Mouse (Mus musculus): ENCODE data around the gene Gm11437. TPM values are rescaled to one million over a fixed set of nuclear protein-coding genes. Genes with fewer than 3 reads are reported as not detected.

Gene Gm11437
- polyA plus RNA-seq (2015; fragmentation: Nextera tagmentation; extraction: Ambion mirVana) = 0.10 TPM in 1 of 2 replicates, not detected in the other

- 77% methylated on average over 5 of the region's 5 CpGs for WGBS
- ATAC-seq (ENCODE audit: insufficient read depth, low FRiP score) = no peak
Measured at GRCm38 (mm10) chr11:84167046-84167526, at the start of gene Gm11437. TSS of gene Gm11437 (minus strand) at chr11:84167476.

DNA sequence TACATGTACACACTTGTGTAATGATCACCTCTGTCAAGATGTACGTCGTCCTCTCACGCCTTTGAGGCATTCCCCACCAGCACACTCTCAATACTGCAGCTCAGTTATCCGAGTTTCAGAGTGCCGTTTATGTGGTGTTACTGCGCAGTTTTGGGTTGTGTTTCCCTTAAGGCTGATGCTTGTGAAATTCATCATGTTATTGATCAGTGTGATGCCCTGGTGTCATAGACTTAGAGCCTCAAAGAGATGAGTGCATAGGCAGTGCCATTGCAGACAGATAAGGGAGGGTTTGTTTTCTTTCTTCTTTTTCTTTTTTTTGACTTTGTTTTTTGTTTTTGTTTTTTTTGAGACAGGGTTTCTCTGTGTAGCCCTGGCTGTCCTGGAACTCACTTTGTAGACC lies 43.6 kb upstream of the Gm11437 start:
- no peak overlapping the region for H3K4me3 ChIP-seq (replicated peaks; ENCODE audit: low read length)
- H3K9me3 ChIP-seq (replicated peaks; ENCODE audit: control insufficient read depth, low read length) = no peaks in the 10 kb centered on the region
- no peak overlapping the region for H3K9ac ChIP-seq (ENCODE audit: low read length)
- no peak for ATAC-seq (ENCODE audit: insufficient read depth, low FRiP score)
- no peaks in the 10 kb centered on the region for H3K27me3 ChIP-seq (ENCODE audit: control insufficient read depth, insufficient read depth, low read length)
- no peaks in the 10 kb centered on the region for H3K4me1 ChIP-seq (ENCODE audit: control insufficient read depth, insufficient read depth, low read length)
- WGBS = 93% methylated on average over 6 of the region's 6 CpGs
- H3K4me2 ChIP-seq (ENCODE audit: low read depth, low read length) = no peak overlapping the region
- H3K36me3 ChIP-seq (ENCODE audit: control insufficient read depth, insufficient read depth, low read length) = no peaks in the 10 kb centered on the region
- no peak overlapping the region for H3K27ac ChIP-seq (ENCODE audit: low read length)

More at GRCm38 (mm10) chr11:84167046-84167526, at the start of gene Gm11437:
- H3K4me3 ChIP-seq (replicated peaks; ENCODE audit: low read length) = no peak within 1 kb of the TSS
- H3K27me3 ChIP-seq (ENCODE audit: control insufficient read depth, insufficient read depth, low read length) = no peaks in the 10 kb centered on the region
- H3K4me1 ChIP-seq (ENCODE audit: control insufficient read depth, insufficient read depth, low read length) = no peaks in the 10 kb centered on the region
- H3K9me3 ChIP-seq (replicated peaks; ENCODE audit: control insufficient read depth, low read length) = no peaks in the 10 kb centered on the region
- no peak within 1 kb of the TSS for H3K9ac ChIP-seq (ENCODE audit: low read length)
- no peak within 1 kb of the TSS for H3K27ac ChIP-seq (ENCODE audit: low read length)
- no peak within 1 kb of the TSS for H3K4me2 ChIP-seq (ENCODE audit: low read depth, low read length)
- H3K36me3 ChIP-seq (ENCODE audit: control insufficient read depth, insufficient read depth, low read length) = no peaks in the 10 kb centered on the region

- WGBS = 59% methylated on average over 4 of the region's 4 CpGs
- ATAC-seq (ENCODE audit: insufficient read depth, low FRiP score) = no peak
Measured at GRCm38 (mm10) chr11:84205776-84206175, 38.5 kb upstream of the Gm11437 start.

GRCm38 (mm10) chr11:84197607-84198402 lies 30.5 kb upstream of the Gm11437 start:
- no peak for ATAC-seq (ENCODE audit: insufficient read depth, low FRiP score)
- WGBS = 91% methylated on average over 3 of the region's 3 CpGs

More at GRCm38 (mm10) chr11:84205776-84206175, 38.5 kb upstream of the Gm11437 start:
- Histone ChIP-seq H3K9me3 (replicated peaks; ENCODE audit: control insufficient read depth, low read length) (no peaks in the 10 kb centered on the region), H3K27ac (ENCODE audit: low read length) (no peak overlapping the region), H3K4me2 (ENCODE audit: low read depth, low read length) (no peak overlapping the region), H3K36me3 (ENCODE audit: control insufficient read depth, insufficient read depth, low read length) (no peaks in the 10 kb centered on the region), H3K4me3 (replicated peaks; ENCODE audit: low read length) (no peak overlapping the region), H3K27me3 (ENCODE audit: control insufficient read depth, insufficient read depth, low read length) (no peaks in the 10 kb centered on the region), H3K9ac (ENCODE audit: low read length) (no peak overlapping the region), H3K4me1 (ENCODE audit: control insufficient read depth, insufficient read depth, low read length) (no peaks in the 10 kb centered on the region)

GRCm38 (mm10) chr11:84194751-84195150 lies 27.5 kb upstream of the Gm11437 start:
- no peak overlapping the region for H3K4me2 ChIP-seq (ENCODE audit: low read depth, low read length)
- no peaks in the 10 kb centered on the region for H3K4me1 ChIP-seq (ENCODE audit: control insufficient read depth, insufficient read depth, low read length)
- ATAC-seq (ENCODE audit: insufficient read depth, low FRiP score) = no peak
- WGBS = 84% methylated on average over 3 of the region's 3 CpGs
- no peak overlapping the region for H3K4me3 ChIP-seq (replicated peaks; ENCODE audit: low read length)
- no peak overlapping the region for H3K27ac ChIP-seq (ENCODE audit: low read length)
- no peaks in the 10 kb centered on the region for H3K36me3 ChIP-seq (ENCODE audit: control insufficient read depth, insufficient read depth, low read length)
- H3K9me3 ChIP-seq (replicated peaks; ENCODE audit: control insufficient read depth, low read length) = no peaks in the 10 kb centered on the region
- H3K9ac ChIP-seq (ENCODE audit: low read length) = no peak overlapping the region
- no peaks in the 10 kb centered on the region for H3K27me3 ChIP-seq (ENCODE audit: control insufficient read depth, insufficient read depth, low read length)

More at GRCm38 (mm10) chr11:84197607-84198402, 30.5 kb upstream of the Gm11437 start:
- Histone ChIP-seq H3K4me3 (replicated peaks; ENCODE audit: low read length) (no peak overlapping the region), H3K36me3 (ENCODE audit: control insufficient read depth, insufficient read depth, low read length) (no peaks in the 10 kb centered on the region), H3K4me1 (ENCODE audit: control insufficient read depth, insufficient read depth, low read length) (no peaks in the 10 kb centered on the region), H3K9me3 (replicated peaks; ENCODE audit: control insufficient read depth, low read length) (no peaks in the 10 kb centered on the region), H3K27ac (ENCODE audit: low read length) (no peak overlapping the region), H3K27me3 (ENCODE audit: control insufficient read depth, insufficient read depth, low read length) (no peaks in the 10 kb centered on the region), H3K9ac (ENCODE audit: low read length) (no peak overlapping the region), H3K4me2 (ENCODE audit: low read depth, low read length) (no peak overlapping the region)

- no peak overlapping the region for H3K9ac ChIP-seq (ENCODE audit: low read length)
- no peak overlapping the region for H3K4me2 ChIP-seq (ENCODE audit: low read depth, low read length)
- ATAC-seq (ENCODE audit: insufficient read depth, low FRiP score) = no peak
- H3K27me3 ChIP-seq (ENCODE audit: control insufficient read depth, insufficient read depth, low read length) = no peaks in the 10 kb centered on the region
- no peaks in the 10 kb centered on the region for H3K4me1 ChIP-seq (ENCODE audit: control insufficient read depth, insufficient read depth, low read length)
- H3K9me3 ChIP-seq (replicated peaks; ENCODE audit: control insufficient read depth, low read length) = no peaks in the 10 kb centered on the region
- no peak overlapping the region for H3K27ac ChIP-seq (ENCODE audit: low read length)
- WGBS = 74% methylated on average over 10 of the region's 10 CpGs
- no peak overlapping the region for H3K4me3 ChIP-seq (replicated peaks; ENCODE audit: low read length)
- H3K36me3 ChIP-seq (ENCODE audit: control insufficient read depth, insufficient read depth, low read length) = no peaks in the 10 kb centered on the region
Measured at GRCm38 (mm10) chr11:84193249-84193648, 26.0 kb upstream of the Gm11437 start.

DNA sequence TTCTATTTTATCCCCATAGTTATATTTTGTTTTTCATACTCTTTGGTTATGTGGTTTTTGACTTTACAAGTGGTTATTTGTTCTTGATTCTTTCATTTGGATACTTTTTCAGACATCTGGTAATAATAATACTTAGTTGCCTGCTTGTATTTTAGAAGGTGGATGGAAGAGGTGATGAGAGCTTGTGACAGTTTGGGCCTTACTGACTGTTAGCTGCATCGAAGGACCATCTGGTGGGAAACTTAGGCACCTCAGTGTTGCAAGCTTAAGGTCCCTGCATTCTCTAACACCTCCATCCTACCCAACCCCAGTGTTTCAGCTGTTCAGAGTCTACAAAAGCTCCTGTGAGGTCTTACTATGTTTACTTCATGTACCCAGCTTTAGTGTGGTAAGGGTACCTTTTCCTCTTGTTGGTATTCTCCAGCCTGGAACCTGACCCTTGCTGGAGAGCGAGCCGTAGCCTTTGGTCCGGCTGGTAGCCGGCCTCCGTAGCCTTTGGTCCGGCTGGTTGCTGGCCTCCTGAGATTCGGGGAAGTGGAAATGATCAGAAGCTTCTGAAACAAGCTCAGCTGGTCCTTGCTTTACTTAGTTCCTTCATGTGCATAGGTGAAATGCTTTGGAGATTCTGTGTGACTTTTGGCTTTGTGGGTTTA lies 23.4 kb upstream of the Gm11437 start:
- no peak overlapping the region for H3K4me3 ChIP-seq (replicated peaks; ENCODE audit: low read length)
- H3K4me2 ChIP-seq (ENCODE audit: low read depth, low read length) = no peak overlapping the region
- no peak overlapping the region for H3K9ac ChIP-seq (ENCODE audit: low read length)
- H3K27me3 ChIP-seq (ENCODE audit: control insufficient read depth, insufficient read depth, low read length) = no peaks in the 10 kb centered on the region
- WGBS = 89% methylated on average over 8 of the region's 8 CpGs
- ATAC-seq (ENCODE audit: insufficient read depth, low FRiP score) = no peak
- H3K9me3 ChIP-seq (replicated peaks; ENCODE audit: control insufficient read depth, low read length) = no peaks in the 10 kb centered on the region
- H3K27ac ChIP-seq (ENCODE audit: low read length) = no peak overlapping the region
- H3K4me1 ChIP-seq (ENCODE audit: control insufficient read depth, insufficient read depth, low read length) = no peaks in the 10 kb centered on the region
- no peaks in the 10 kb centered on the region for H3K36me3 ChIP-seq (ENCODE audit: control insufficient read depth, insufficient read depth, low read length)

DNA sequence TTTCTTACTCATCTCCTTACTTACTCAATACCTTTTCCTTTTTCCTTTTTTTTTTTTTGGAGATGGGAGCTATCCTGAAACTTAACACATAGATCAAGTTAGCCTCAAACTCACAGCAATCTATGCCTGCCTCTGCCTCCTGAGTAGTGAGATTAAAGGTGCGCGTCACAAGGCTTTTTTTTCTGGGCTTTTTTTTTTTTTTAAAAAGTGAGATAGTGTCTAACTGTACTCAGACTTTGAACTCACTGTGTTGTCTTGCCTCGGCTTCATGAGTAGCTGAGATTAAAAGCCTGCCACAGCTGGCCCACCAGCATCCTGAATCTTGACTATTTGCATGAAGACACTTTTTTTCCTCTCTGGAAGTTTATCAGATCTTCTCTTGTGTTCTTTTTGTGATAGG lies 21.3 kb upstream of the Gm11437 start:
- no peak for ATAC-seq (ENCODE audit: insufficient read depth, low FRiP score)
- no peaks in the 10 kb centered on the region for H3K36me3 ChIP-seq (ENCODE audit: control insufficient read depth, insufficient read depth, low read length)
- no peak overlapping the region for H3K4me3 ChIP-seq (replicated peaks; ENCODE audit: low read length)
- H3K9me3 ChIP-seq (replicated peaks; ENCODE audit: control insufficient read depth, low read length) = no peaks in the 10 kb centered on the region
- H3K4me2 ChIP-seq (ENCODE audit: low read depth, low read length) = no peak overlapping the region
- no peak overlapping the region for H3K27ac ChIP-seq (ENCODE audit: low read length)
- 79% methylated on average over 3 of the region's 3 CpGs for WGBS
- no peak overlapping the region for H3K9ac ChIP-seq (ENCODE audit: low read length)
- no peaks in the 10 kb centered on the region for H3K27me3 ChIP-seq (ENCODE audit: control insufficient read depth, insufficient read depth, low read length)
- no peaks in the 10 kb centered on the region for H3K4me1 ChIP-seq (ENCODE audit: control insufficient read depth, insufficient read depth, low read length)

DNA sequence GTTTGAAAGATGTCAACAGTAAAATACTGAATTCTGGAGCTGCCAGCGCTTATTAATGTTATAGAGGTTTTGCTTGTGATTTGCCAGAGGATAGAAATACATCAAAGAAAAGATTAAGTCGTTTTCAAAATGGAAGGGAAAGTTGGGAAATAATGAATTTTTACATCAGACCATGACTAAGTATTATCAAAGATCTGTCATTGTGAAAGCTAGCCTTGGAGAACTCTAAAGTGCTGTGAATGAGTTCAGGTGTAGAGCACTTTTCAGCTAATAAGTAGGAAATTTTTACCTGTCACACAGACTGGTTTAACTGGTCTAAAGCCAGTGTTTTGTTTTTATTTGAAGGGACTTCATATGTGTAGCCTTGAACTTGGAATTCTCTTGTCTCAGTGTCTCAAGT lies 14.0 kb upstream of the Gm11437 start:
- Histone ChIP-seq H3K4me3 (replicated peaks; ENCODE audit: low read length) (peak overlapping the region; percentile 69; the same call in 1 of the 2 replicates), H3K27me3 (ENCODE audit: control insufficient read depth, insufficient read depth, low read length) (no peaks in the 10 kb centered on the region), H3K27ac (ENCODE audit: low read length) (no peak overlapping the region), H3K4me1 (ENCODE audit: control insufficient read depth, insufficient read depth, low read length) (peaks cover 5% of the 10 kb centered on the region; the same call in 1 of the 2 replicates), H3K9ac (ENCODE audit: low read length) (no peak overlapping the region), H3K4me2 (ENCODE audit: low read depth, low read length) (peak overlapping the region; percentile 65), H3K9me3 (replicated peaks; ENCODE audit: control insufficient read depth, low read length) (no peaks in the 10 kb centered on the region), H3K36me3 (ENCODE audit: control insufficient read depth, insufficient read depth, low read length) (no peaks in the 10 kb centered on the region)
- WGBS = 61% methylated on average over 2 of the region's 2 CpGs
- ATAC-seq (ENCODE audit: insufficient read depth, low FRiP score) = no peak

All from stomach, embryonic 16.5 days (tissue).